Mouse (Mus musculus) bone marrow, adult 2 months (tissue): ENCODE data around the gene Sprr4.

Experiments
- CTCF ChIP-seq: fragments of 200-500 bp; IDR thresholded peaks from 2 replicates; pipeline ENCODE4 v1.5.1; 2011; ENCODE audit warnings: low read length, control low read depth; ENCODE audit not compliant: control insufficient read depth, insufficient read depth
- POLR2A ChIP-seq: fragments of 200-500 bp; IDR thresholded peaks from 2 replicates; pipeline ENCODE4 v1.6.1; 2011; ENCODE audit warnings: low read depth, mild to moderate bottlenecking, control low read depth, low read length, borderline replicate concordance; ENCODE audit not compliant: control insufficient read depth

GRCm38 (mm10) chr3:92510786-92511185, 10.5 kb upstream of the Sprr4 start:
- TF ChIP-seq CTCF: no peak
- TF ChIP-seq POLR2A: no peak
